Mouse (Mus musculus) hindbrain, embryonic 16.5 days (tissue): ENCODE measurements around the gene Gm42906. TPM values are rescaled to one million over a fixed set of nuclear protein-coding genes. Genes with fewer than 3 reads are reported as not detected.

Source experiments
- ATAC-seq: fragments of 200-750 bp; cut with Nextera tagmentation; 2 replicates; pipeline ENCODE4 v1.8.0; 2017; ENCODE audit warnings: moderate TSS enrichment, moderate library complexity
- H3K27ac ChIP-seq: fragments of 300-500 bp; sonication (generic); 2 replicates; pipeline ENCODE4 v1.5.1; 2014; ENCODE audit warnings: low read depth, mild to moderate bottlenecking, control low read depth, low read length, moderate library complexity
- H3K27me3 ChIP-seq: fragments of 300-500 bp; sonication (generic); replicated peaks from 2 replicates; pipeline ENCODE4 v1.6.1; 2014; ENCODE audit warnings: low read length; ENCODE audit not compliant: control insufficient read depth, insufficient read depth
- H3K36me3 ChIP-seq: fragments of 300-500 bp; sonication (generic); 2 replicates; pipeline ENCODE4 v1.6.1; 2014; ENCODE audit warnings: mild to moderate bottlenecking, low read length, moderate library complexity, mixed read lengths; ENCODE audit not compliant: control insufficient read depth, insufficient read depth
- H3K4me1 ChIP-seq: fragments of 300-500 bp; sonication (generic); 2 replicates; pipeline ENCODE4 v1.6.1; 2014; ENCODE audit warnings: low read depth, low read length; ENCODE audit not compliant: control insufficient read depth, insufficient read depth
- H3K4me2 ChIP-seq: fragments of 300-500 bp; sonication (generic); 2 replicates; pipeline ENCODE4 v1.6.1; 2014; ENCODE audit warnings: mild to moderate bottlenecking, low read length, control low read depth, moderate library complexity
- H3K4me3 ChIP-seq: fragments of 300-500 bp; sonication (generic); 2 replicates; pipeline ENCODE4 v1.5.1; 2014; ENCODE audit warnings: mild to moderate bottlenecking, low read length, control low read depth, moderate library complexity
- H3K9ac ChIP-seq: fragments of 300-500 bp; sonication (generic); 2 replicates; pipeline ENCODE4 v1.6.1; 2014; ENCODE audit warnings: low read depth, mild to moderate bottlenecking, control low read depth, low read length, moderate library complexity
- H3K9me3 ChIP-seq: fragments of 300-500 bp; sonication (generic); 2 replicates; pipeline ENCODE4 v1.6.1; 2014; ENCODE audit warnings: mild to moderate bottlenecking, low read length, moderate library complexity; ENCODE audit not compliant: control insufficient read depth
- WGBS: fragments of 180-500 bp; shearing (Covaris S2); extraction: QIAGEN DNeasy Blood & Tissue Kit; methylation state at CpG from one replicate; pipeline ENCODE4 v1.1.7; 2014; 5-methylcytosine and 5-hydroxymethylcytosine counted together
- polyA plus RNA-seq: library from polyadenylated mRNA; unstranded; fragments of >200 nt; fragmentation: Nextera tagmentation; extraction: Ambion mirVana; gene quantifications from 2 replicates; pipeline ENCODE4 v1.2.1, GENCODE M21; 2015

Gm42906 gene
- polyA plus RNA-seq, 1 experiment from 2014 or later = not detected

GRCm38 (mm10) chr5:151374825-151375224 lies 53.1 kb downstream of the Gm42906 start:
- Histone ChIP-seq H3K9ac (no peak overlapping the region), H3K4me3 (no peak overlapping the region), H3K4me2 (no peak overlapping the region), H3K27me3 (no peaks in the 10 kb centered on the region), H3K9me3 (no peaks in the 10 kb centered on the region), H3K36me3 (no peaks in the 10 kb centered on the region), H3K4me1 (no peaks in the 10 kb centered on the region), H3K27ac (no peak overlapping the region)
- WGBS = 64% methylated on average over 2 of the region's 2 CpGs
- ATAC-seq = no peak

- Histone ChIP-seq H3K27me3 (no peaks in the 10 kb centered on the region), H3K27ac (no peak overlapping the region), H3K36me3 (no peaks in the 10 kb centered on the region), H3K9ac (no peak overlapping the region), H3K9me3 (no peaks in the 10 kb centered on the region), H3K4me1 (peaks cover 9% of the 10 kb centered on the region), H3K4me3 (no peak overlapping the region), H3K4me2 (no peak overlapping the region)
- WGBS = 90% methylated on average over 2 of the region's 2 CpGs
- ATAC-seq = no peak
Observed at GRCm38 (mm10) chr5:151371130-151371529, 56.8 kb downstream of the Gm42906 start.

GRCm38 (mm10) chr5:151369306-151369721 lies 58.6 kb downstream of the Gm42906 start:
- peaks cover 9% of the 10 kb centered on the region for H3K4me1 ChIP-seq
- H3K27me3 ChIP-seq = no peaks in the 10 kb centered on the region
- no peak for ATAC-seq
- H3K4me2 ChIP-seq = peak overlapping the region; percentile 75
- peak overlapping the region; percentile 96 for H3K27ac ChIP-seq
- 53% methylated on average over 5 of the region's 5 CpGs for WGBS
- peak overlapping the region; percentile 54 for H3K4me3 ChIP-seq
- no peaks in the 10 kb centered on the region for H3K36me3 ChIP-seq
- H3K9ac ChIP-seq = peak overlapping the region; percentile 81
- H3K9me3 ChIP-seq = no peaks in the 10 kb centered on the region

GRCm38 (mm10) chr5:151368395-151369190 lies 59.4 kb downstream of the Gm42906 start:
- ATAC-seq = peak; percentile 99
- Histone ChIP-seq H3K9me3 (no peaks in the 10 kb centered on the region), H3K27ac (peak overlapping the region; percentile 96), H3K4me3 (peak overlapping the region; percentile 54), H3K4me1 (peaks cover 9% of the 10 kb centered on the region), H3K4me2 (peak overlapping the region; percentile 75), H3K27me3 (no peaks in the 10 kb centered on the region), H3K9ac (peak overlapping the region; percentile 81), H3K36me3 (no peaks in the 10 kb centered on the region)
- under 1% methylated on average over 73 of the region's 75 CpGs for WGBS

GRCm38 (mm10) chr5:151367881-151368394 lies 60.0 kb downstream of the Gm42906 start:
- ATAC-seq = peak; percentile 29
- H3K4me1 ChIP-seq = peaks cover 9% of the 10 kb centered on the region
- peak overlapping the region; percentile 75 for H3K9ac ChIP-seq
- peak overlapping the region; percentile 54 for H3K4me3 ChIP-seq
- 7% methylated on average over 16 of the region's 16 CpGs for WGBS
- H3K36me3 ChIP-seq = no peaks in the 10 kb centered on the region
- H3K9me3 ChIP-seq = no peaks in the 10 kb centered on the region
- H3K27ac ChIP-seq = peak overlapping the region; percentile 96
- no peaks in the 10 kb centered on the region for H3K27me3 ChIP-seq
- H3K4me2 ChIP-seq = peak overlapping the region; percentile 62

GRCm38 (mm10) chr5:151367317-151367716 lies 60.6 kb downstream of the Gm42906 start:
- Histone ChIP-seq H3K36me3 (no peaks in the 10 kb centered on the region), H3K9ac (peak overlapping the region; percentile 75; the same call in 1 of the 2 replicates), H3K9me3 (no peaks in the 10 kb centered on the region), H3K4me3 (peak overlapping the region; percentile 54), H3K27ac (peak overlapping the region; percentile 96), H3K4me1 (peaks cover 9% of the 10 kb centered on the region), H3K4me2 (peak overlapping the region; percentile 62), H3K27me3 (no peaks in the 10 kb centered on the region)
- ATAC-seq = no peak
- 90% methylated on average over 1 of the region's 1 CpGs for WGBS

- no peak overlapping the region for H3K27ac ChIP-seq
- H3K9me3 ChIP-seq = no peaks in the 10 kb centered on the region
- H3K36me3 ChIP-seq = no peaks in the 10 kb centered on the region
- no peaks in the 10 kb centered on the region for H3K27me3 ChIP-seq
- WGBS = 81% methylated on average over 3 of the region's 3 CpGs
- no peak overlapping the region for H3K4me3 ChIP-seq
- H3K4me1 ChIP-seq = peaks cover 5% of the 10 kb centered on the region
- H3K4me2 ChIP-seq = no peak overlapping the region
- no peak for ATAC-seq
- H3K9ac ChIP-seq = no peak overlapping the region
Observed at GRCm38 (mm10) chr5:151363343-151364000, 64.5 kb downstream of the Gm42906 start.

GRCm38 (mm10) chr5:151349616-151350015 lies 78.3 kb downstream of the Gm42906 start:
- Histone ChIP-seq H3K9ac (no peak overlapping the region), H3K27ac (no peak overlapping the region), H3K36me3 (no peaks in the 10 kb centered on the region), H3K4me2 (no peak overlapping the region), H3K4me1 (no peaks in the 10 kb centered on the region), H3K27me3 (no peaks in the 10 kb centered on the region), H3K4me3 (no peak overlapping the region), H3K9me3 (no peaks in the 10 kb centered on the region)
- no peak for ATAC-seq
- WGBS = 76% methylated on average over 1 of the region's 1 CpGs

GRCm38 (mm10) chr5:151348418-151348817 lies 79.5 kb downstream of the Gm42906 start:
- Histone ChIP-seq H3K27ac (no peak overlapping the region), H3K9me3 (no peaks in the 10 kb centered on the region), H3K9ac (no peak overlapping the region), H3K4me2 (no peak overlapping the region), H3K4me3 (no peak overlapping the region), H3K4me1 (no peaks in the 10 kb centered on the region), H3K27me3 (no peaks in the 10 kb centered on the region), H3K36me3 (no peaks in the 10 kb centered on the region)
- ATAC-seq = no peak
- 80% methylated on average over 3 of the region's 3 CpGs for WGBS
